In the genomic region with DNA sequence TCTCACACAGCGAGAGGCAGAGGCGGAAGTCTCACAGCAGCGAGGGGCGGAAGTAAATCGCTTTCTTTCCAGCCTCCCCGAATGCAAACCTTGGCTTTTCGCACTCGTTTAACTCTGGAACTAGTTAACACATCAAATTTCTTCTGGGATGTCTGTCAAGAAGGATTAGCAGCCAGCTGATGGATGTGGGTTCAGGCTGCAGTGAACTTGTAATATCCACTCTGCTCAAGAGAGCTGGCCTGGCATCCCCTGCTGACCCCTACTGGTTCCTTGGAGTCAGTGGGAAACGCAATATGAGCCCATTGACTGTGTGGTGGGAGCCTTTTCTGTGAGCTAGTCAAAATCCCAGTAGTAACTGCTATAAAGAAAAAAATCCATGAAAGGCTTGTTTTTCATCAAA, we compare ENCODE assay signal across 9 mouse cellular contexts.
DNase-seq lines count a peak whose midpoint lies in the region; ATAC-seq lines count a peak whose summit lies in the region.
"Had no signal": no experiment of that assay in that cellular context is flagged by ENCODE, and none has a peak within 500 bp of the region (broad histone marks: within the 10 kb centered on the region; RNA-seq: fewer than 3 reads in every experiment).

No protein-coding gene starts in this region.

- no peak overlapping the region for H3K9ac ChIP-seq in forebrain, embryonic 12.5 days
- peak overlapping the region; percentile 32; the same call in 1 of the 2 replicates for H3K9ac ChIP-seq in limb, embryonic 13.5 days

- H3K4me3 ChIP-seq in forebrain, embryonic 12.5 days (replicated peaks): peak overlapping the region; percentile 19
- H3K4me3 ChIP-seq in limb, embryonic 13.5 days: peak overlapping the region; percentile 25

- 0 out of 2 replicates have a peak, but pooled peaks have one; percentile 60 for ATAC-seq in forebrain, embryonic 12.5 days (ENCODE audit: low FRiP score)
- ATAC-seq in limb, embryonic 13.5 days (ENCODE audit: low FRiP score, low read depth): no peak
- ATAC-seq: Patski had no signal

- peak; percentile 14 for DNase-seq in kidney, postnatal 10 days
- DNase-seq in kidney, adult 11 months: no peak
- peak; percentile 62 for DNase-seq in retina, embryonic 14.5 days (ENCODE audit: low spot score)
- DNase-seq in frontal cortex, postnatal 14 days (ENCODE audit: low spot score in 2 of 2): no peak
- no peak for DNase-seq in cerebellum, adult 8-10 months
- DNase-seq in thymus, postnatal 0 days (ENCODE audit: low spot score): no peak

- no peak overlapping the region for H3K27ac ChIP-seq in forebrain, embryonic 12.5 days
- no peak overlapping the region for H3K27ac ChIP-seq in limb, embryonic 13.5 days

- peaks cover 3% of the 10 kb centered on the region for H3K4me1 ChIP-seq in forebrain, embryonic 12.5 days
- peaks cover 17% of the 10 kb centered on the region for H3K4me1 ChIP-seq in limb, embryonic 13.5 days

- WGBS in forebrain, embryonic 12.5 days: 17% methylated on average over 9 of the region's 9 CpGs
- WGBS in limb, embryonic 13.5 days: 9% methylated on average over 9 of the region's 9 CpGs

- H3K9me3 ChIP-seq in forebrain, embryonic 12.5 days: no peaks in the 10 kb centered on the region
- H3K9me3 ChIP-seq in limb, embryonic 13.5 days: no peaks in the 10 kb centered on the region

- H3K36me3 ChIP-seq in forebrain, embryonic 12.5 days (replicated peaks): no peaks in the 10 kb centered on the region
- no peaks in the 10 kb centered on the region for H3K36me3 ChIP-seq in limb, embryonic 13.5 days

- peak overlapping the region; percentile 36 for H3K4me2 ChIP-seq in forebrain, embryonic 12.5 days
- H3K4me2 ChIP-seq in limb, embryonic 13.5 days (replicated peaks): peak overlapping the region; percentile 55

- H3K27me3 ChIP-seq in forebrain, embryonic 12.5 days: peaks cover 16% of the 10 kb centered on the region; the same call in 1 of the 2 replicates
- peaks cover 27% of the 10 kb centered on the region for H3K27me3 ChIP-seq in limb, embryonic 13.5 days

Comparison
In these comparisons a context has a peak if more than half of its experiments do, and no peak if none do; other contexts are left out.
1. DNase-seq: peak in kidney, postnatal 10 days (single experiment) and retina, embryonic 14.5 days (single experiment); none in kidney, adult 11 months (single experiment), frontal cortex, postnatal 14 days (0 of 2), cerebellum, adult 8-10 months (single experiment) and thymus, postnatal 0 days (single experiment).